Mouse (Mus musculus) cerebellum, adult 11 months (tissue): ENCODE results near the gene Man1c1.
A peak's percentile ranks its signal among the peaks of the same experiment; 100 is the strongest.

Experiments used
- DNase-seq: peaks from one replicate; pipeline ENCODE4 v3.0.0; 2022

The Man1c1 gene

DNA sequence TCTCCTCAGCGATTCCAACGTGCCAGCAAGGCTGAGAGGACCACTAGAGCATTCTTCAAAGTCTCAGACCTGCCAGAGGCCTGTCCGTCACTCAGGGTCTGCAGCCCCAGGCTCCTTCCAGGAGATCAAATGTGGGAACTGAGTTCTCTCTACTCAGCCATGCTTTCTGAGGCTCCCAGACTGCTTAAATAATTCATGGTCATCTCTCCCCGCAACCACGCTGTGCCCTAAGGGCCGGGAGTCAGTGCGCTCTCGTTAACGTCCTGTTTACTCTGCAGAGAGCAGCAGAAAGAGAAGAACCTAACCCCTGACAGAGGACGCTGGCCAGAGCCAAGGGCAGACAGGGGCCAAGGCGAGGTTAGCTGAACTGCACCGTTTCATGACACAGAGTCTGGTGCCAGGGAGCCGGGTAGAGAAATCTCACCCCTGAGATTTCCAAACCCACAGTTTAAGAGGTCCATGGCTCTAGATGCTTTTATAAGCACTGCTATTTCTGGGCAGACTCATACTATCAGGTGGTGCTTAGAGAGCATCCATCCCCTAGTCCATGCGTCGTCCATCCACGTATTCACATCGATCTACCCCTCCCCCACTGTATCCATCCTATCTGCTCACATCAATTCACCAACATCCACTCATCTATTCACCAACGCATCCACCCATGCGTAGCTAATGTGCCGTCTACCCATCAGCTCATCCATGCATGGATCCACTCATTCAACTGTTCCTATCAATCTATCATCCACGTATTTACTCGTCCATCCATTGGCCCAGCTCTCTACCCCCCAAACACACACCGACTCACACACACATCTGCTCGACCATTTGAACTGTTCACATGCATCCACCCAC is 131.4 kb downstream of the Man1c1 start:
- no peak for DNase-seq

DNA sequence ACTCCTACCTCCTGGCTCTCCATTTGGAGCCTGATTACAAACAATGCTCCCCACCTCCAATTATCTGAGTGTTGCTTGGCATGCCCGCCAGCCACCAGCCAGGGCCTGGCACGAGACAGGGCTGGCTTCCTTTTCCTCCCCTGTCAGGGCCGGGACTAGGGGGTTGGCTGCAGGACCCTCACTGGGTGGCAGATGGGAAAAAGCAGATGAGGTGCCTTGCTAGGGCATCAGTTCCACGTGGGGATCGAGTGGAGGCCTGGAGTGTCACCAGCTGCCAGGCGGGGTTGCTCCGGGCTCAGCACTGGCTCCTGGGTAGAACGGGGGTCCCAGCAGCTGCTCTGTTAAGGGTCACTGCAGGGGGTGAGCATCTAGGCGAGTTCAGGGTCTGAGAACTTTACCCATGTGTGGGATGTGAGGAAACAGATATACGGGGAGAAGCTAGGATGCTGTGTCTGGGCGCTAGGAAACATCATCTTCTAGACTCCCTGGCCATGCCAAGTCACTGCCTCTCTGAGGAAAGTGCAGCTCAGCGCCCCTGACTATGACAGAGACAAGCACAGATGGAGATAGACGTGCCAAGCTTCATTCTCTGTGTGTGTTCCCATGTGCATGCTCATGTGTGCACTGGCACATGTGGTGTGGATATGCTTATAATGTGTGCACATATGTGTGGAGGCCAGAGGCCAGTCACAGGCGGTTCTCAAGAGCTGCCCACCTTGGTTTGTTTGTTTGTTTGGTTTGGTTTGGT is 133.2 kb downstream of the Man1c1 start:
- no peak for DNase-seq

DNA sequence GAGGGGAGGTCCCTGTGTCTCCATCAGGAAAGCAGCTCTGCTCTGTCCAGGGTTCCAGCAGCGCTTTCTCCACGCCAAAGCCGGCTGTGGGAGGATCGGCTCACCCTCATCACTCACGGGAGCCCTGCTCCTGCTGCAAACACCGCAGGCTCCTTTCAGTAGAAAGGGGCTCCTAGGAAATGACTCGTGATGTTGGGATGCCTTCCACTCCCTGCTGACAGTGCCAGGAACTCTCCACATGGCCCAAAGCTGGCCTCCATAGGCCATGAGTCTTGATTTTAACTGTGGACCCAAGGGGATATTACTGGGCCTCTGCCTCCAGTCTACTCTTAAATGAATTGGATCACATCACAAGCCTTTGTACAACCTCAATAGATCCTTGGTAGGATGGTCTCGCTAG is 134.3 kb downstream of the Man1c1 start:
- DNase-seq, result no peak

DNA sequence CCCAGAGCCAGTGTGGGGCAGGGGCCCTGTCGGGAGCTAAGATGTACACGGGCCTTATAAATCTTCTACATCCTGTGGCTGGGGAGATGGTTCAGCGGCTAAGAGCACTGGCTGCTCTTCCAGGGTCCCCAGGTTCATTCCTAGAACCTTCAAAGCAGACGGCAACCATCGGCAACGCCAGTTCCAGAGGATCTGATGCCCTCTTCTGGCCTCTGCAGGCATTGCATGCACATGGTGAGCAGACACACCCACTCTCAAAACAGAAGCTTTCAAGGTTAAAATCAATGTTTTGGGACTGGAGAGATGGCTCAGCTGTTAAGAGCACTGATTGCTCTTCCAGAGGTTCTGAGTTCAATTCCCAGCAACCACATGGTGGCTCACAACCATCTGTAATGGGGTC is 134.9 kb downstream of the Man1c1 start:
- DNase-seq, result no peak

DNA sequence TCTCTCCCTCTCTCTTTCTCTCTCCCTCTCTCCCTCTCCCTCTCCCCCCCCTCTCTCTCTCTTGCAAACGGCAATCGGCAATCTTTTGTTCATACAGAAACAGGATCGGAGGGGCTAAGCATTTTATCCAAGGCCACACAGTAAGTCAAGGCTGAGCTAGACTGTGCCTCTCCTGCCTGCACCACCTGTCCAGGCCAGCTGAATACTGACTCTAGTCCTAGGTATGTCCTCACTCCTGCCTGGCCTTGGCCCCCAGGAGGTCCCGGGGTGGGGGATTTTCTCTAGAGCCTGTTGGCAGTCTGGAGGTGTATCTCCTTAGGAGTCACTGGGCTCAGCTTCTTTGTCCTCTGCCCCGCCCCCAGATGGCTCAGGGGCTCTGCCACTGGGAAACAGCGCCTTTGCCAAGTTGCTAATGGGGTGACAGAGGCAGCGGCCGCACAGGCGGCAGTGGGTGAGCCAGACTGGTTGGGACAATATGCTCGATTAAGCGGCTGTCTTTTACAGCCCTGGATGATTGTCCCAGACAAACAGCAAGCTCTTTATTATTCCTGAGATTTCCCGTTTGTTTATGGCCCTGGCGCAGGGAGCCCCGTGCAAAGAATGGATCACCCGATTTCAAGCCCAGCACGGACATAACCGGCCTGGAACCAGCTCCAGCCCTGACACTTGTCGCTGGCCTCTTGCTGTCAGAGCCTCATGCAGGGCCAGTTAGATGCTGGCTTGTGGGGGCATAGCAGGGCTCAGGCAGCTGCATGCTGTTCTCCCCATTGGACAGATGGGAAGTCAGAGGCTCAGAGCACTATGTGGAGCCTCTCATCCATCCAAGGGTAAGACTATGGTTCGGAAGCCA is 136.5 kb downstream of the Man1c1 start:
- no peak for DNase-seq

DNA sequence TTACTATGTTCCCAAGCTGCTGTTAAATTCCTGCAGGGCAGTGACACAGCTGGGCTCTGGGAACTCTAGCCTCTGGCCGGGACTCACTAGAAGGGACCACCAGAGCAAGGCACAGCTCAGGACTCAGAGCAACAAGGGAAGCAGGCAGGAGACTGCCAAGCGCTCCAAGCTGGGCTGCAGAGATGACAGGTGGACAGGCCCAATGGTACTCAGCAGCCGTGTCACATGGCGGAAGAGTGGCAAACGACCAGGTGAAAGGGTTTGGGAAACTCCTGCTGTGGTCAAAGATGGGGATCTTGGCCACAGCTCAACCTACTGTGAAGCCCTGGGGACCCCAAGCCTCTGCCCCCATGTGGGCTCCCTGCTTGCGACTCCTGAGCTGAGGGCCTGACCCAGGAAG is 140.0 kb downstream of the Man1c1 start:
- no peak for DNase-seq

DNA sequence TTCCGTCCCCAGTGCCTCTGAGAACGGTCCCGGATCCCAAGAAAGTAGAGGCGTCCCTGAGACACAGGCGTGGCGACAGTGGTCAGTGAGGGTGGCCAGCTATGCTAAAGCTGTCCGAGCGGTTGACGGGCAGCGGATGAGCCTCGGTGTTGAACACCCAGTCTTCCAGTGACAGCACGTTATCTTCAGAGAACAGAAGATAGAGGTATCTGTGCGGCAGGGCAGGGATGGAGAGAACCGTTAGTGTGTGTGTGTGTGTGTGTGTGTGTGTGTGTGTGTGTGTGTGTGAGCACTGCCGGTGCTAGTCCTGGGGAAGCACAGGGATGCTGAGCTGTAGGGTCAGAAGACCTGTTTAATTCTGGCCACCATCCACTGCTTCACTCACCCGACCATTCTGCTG is 140.5 kb downstream of the Man1c1 start:
- DNase-seq, result no peak

DNA sequence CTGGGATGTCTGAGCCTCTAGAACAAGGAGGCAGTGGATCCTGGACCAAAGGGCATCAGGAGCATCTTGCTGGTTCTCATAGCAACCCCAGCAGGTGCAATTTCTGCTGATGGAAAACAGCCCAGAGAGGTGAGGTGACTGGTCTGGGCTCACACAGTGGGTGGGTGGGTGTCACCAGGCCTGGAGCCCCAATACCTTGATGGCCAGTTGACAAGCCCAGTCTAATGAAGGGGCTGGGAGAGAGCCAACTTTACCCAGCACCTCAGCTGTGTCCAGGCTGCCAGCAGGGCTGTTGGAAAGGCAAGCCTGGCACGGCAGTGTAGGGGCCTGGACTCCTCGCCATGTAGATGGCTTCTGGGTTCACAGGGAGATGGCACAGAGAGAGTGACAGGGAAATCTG is 142.1 kb downstream of the Man1c1 start:
- no peak for DNase-seq

DNA sequence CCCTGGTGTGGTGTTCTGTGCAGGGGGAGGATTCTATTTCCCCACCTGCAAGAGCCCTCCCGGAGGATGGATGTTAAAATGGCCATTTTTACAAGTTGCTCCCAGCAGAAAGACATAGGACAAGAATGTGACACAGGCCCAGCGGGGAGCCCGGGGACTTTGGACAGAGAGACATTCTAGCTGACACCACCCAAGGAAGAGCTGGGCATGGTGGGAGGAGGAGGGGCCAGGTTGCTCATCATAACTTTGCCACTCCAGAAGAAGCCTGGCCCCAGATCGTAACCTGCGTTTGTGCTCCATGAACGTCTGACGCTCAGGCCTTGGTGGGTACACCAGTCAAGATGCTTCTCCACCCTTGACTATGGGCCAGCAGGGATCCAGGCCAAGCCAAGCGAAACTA is 143.4 kb downstream of the Man1c1 start:
- DNase-seq, result no peak

DNA sequence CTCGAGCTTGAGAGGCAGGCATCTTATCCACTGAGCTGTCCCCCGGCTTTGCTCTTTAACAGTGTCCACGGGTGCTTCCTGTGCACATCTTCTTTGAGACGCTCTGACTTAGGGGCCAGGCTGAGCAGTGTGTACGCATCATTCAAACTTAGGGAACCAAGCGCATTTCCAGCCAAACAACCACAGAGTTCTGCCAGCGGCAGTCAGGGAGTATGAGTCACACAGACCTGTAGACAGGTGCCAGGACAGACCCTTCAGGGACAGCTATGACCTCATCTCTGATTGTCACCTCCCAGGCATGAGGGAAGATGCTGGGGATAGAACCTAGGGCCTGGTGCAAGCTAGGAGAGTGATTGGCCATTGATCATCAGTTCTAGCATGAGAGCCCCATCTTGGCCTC is 144.9 kb downstream of the Man1c1 start:
- no peak for DNase-seq

DNA sequence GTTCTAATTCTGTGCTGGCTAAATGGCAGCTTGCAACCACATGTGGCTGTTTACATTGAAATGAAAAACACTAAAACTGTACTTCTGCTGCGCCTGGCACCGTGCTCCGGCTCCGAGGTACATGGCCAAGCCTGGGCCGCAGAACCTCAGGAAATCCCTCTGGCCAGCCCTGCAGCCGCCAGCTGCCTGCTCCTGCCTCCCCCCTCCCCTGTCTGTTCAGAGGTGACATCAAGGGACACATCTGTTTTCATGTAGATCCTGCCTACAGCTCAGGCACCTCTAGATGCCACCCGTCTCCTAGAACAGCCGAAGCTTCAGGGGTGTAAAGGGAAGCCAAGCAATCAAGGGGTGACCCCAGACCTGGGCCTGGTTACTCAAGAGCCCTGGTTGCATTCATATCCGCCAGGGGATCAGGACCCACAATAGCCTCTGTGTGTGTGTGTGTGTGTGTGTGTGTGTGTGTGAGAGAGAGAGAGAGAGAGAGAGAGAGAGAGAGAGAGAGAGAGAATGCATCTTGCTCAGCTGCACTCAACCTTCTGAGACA is 145.4 kb downstream of the Man1c1 start:
- no peak for DNase-seq

DNA sequence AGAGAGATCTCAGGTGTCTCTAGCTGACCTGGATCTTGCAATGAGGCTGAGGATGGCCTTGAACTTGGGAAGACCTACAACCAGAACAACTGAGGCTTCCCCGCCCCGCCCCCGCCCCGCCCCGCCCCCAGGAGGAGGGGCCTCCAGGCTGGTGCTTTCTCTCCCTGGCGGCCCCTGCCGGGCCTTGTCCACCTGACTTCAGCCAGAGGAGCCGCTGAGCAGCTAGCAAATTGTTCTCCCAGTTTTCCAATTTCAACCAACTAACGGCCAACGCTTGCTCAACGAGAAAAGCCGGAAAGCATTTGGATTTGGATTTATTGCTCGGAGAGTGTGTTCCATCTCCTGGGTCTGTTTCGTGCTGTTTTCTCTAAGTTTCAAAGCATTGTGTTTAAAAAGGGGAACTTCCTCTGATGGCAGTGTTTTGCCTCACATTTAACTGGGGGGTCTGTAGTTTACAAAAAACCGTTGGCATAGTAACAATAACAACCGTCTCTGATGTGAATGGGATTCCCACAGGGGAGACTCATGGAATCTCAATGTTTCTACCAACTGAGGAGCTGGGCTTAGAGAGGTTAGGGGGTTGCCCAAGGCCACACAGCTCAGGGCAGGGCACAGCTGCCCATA is 146.4 kb downstream of the Man1c1 start:
- DNase-seq, result no peak

DNA sequence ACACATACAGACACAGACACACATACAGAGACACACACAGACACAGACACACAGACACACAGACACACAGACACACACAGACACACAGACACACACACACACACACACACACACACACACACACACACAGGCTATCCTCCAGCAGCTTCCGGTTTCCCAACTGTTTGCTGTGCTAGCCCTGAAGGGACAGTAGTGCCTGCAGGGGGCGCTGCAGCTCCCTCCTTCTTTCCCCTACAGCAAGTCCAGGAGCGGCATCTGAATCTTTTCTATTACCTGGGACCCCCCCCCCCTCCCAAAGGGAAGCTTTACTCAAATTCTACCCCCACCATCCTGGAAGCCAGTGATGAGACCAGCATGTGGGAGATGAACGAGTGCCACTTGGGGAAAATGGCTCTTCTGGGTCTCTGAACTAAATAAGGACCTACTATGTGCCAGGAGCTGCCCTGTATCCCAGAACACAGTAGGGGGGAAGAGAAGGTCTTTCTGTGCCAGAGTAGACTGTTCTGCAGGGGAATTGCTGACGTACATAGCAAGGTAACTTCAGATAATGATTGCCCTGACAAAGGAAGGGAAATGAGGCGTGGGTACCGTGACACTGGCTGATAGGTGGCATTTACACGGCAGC is 148.0 kb downstream of the Man1c1 start:
- DNase-seq, result no peak

DNA sequence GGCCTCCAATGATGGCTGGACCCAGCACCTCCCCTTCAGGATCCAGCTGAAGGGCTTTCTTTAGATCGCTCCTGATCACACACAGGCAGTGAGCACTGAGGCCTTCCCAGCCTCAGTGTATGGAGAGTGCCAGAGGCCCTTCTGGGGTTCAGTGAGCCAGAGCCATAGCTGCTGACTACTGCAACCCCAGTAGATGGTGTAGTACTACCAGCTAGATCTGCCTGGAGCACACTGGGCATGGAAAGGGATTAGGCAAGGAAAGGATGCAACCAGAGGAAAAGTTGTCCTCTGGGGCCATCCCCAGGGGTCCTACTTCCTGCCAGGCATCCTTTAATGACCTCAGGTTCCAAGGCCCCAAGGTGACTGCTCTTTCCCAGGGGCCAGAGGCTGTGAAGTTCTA is 150.5 kb downstream of the Man1c1 start:
- no peak for DNase-seq

DNA sequence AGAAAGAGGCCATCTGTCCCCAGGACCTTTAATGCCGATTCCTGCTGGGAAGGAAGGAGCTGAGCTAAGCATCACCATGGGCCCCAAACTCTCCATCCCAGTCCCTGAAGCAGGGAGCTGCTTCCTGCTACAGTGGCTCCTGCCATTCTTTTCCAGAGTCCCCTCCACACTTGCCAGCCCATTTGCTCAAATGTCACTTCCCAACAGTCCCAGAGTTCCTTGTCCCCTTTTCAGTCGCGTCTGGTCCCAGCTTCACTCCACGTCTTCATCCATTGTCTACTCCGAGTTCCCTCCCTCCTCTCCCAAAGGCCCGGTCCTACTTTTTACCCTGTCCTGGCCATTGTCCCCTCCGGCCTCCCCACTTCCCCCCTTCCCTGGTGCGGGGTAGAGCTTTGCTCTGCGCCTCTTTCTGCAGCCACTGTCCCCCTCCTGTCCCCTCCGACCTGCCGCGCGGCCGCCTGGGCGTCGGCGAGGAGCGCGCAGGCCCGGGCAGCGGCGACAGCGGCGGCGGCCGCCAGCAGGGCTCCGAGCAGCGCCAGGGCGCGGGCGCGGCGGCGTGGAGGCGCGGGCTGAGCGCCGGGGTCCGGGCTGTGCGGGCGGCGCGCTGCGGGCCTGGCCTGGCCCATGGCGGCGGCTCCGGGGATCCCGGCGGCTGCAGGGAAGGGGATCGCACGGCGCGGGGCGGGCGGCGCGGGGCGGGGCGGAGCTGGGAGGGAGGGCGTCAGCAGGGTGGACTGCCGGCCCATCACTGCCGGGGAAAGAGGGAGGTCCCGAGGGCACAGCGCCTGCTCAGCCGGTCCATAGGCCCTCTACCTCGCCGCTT is 152.4 kb downstream of the Man1c1 start, which contains the start of gene Selenon:
TSS of gene Selenon (minus strand) at position 673 of the 823 bp plus-strand sequence.
- peak; percentile 67 for DNase-seq

DNA sequence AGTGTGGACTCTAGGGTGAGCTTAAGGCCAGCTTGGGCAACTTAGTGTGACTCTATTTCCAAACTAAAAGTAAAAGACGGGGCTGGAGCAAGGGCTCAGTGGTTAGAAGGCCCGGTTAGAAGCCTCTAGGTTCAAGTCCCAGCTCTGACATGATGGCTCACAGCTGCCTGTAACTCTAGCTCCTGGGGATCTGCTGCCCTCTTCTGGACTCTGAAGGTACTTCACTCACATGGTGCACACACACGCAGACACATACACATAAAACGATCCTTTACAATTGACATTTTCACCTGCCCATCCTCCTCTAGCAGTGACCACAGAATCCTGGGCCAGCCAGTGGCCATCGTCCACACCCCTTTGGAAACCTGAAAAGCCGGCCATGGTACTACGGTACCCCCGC is 154.2 kb downstream of the Man1c1 start:
- no peak for DNase-seq

DNA sequence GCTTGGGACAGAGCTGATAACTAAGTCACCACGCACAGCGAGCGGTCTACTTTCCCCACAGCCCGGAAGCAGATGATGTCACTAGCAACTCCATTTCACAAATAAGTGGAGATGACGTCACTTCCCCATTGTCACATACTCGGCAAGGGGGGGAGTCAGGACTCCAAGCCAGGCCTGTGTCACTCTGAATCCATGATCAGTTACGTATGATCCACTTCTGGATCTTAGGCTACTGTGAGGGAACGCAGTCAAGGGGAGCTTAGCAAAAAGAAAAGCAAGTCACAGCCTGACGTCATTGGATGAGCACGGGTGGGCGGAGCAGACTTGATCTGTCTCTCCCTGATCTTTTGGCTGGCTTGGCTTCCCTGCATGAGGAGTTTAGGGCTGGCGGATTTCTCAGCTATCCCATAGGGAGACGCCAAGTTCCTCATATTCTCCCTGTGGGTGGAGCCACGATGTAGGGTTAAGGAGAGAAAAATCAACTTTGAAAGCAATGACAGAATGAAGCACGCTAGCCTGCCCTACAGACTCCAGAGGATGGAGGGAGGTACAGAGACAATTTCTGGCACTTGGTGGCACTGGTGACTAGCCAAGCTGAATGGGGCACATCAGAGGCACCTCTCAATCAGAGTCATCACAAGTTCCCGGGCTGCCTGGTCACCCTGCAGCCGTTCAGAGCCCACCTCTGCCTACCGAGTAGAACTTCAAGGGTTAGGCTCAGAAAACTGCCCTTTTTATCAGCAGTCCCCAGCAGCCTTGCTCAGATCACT is 155.7 kb downstream of the Man1c1 start:
- DNase-seq, result no peak

DNA sequence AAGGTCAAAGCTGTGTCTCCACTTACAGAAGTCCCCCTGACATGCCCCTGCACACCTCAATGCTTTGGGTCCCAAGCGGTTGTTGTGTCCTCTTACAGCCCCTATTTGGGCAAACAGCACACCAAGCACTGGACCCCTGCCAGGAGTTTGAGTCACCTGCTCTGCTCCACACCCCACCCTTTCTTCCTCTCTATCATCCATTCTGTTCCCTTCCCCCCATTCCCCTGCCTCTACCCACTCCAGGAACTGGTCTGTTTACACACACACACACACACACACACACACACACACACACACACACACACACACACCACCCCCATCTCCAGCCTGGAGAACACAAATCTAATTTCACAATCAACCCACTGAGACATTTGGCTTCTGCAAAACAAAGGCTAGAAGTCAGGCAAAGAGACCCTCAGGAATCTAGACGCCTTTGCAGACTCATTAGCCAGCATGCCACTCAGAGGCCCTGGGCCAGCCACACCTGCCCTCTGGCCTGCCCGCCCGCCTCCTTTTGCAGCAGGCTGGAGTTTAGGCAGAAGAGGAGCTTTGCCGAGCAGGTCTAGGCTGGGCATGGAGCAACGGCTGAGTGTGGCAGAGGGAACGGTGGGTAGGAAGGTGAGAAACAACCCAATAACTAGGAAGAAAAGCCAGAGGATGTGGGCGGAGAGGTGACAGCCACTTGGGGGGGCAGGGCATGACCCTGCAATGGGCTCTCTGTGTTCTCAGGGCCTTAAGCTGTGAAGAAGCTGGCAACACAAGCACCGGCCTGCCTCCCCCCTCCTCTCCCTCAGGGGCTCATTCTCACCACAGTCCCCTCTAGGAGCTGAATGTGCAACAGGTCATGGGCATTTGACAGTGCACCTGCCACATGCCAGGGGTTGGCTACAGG is 157.0 kb downstream of the Man1c1 start:
- DNase-seq, result no peak

DNA sequence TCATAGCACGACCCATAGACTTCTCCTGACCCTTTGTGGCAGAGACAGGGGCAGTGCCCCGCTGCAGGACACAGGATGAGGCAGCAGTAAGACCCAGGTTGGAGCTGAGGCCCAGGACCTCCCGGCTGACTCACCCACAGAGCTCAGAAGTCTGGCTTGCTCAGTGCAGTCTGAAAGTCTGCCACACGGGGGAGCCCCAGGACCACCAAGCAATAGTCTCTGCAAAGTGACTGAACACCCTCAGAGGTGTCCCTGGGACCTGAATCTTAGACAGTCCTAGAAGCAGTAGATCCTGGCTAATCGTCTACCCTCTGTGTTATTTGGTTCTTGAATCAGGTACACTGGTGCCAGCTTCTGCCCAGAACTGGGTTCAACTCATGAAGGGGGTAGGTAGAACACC is 160.8 kb downstream of the Man1c1 start:
- DNase-seq, result peak; percentile 92
